Mouse (Mus musculus) thymus, adult 2 months (tissue): ENCODE data around the gene Sfta2.

Experiments
- CTCF ChIP-seq: fragments of 200-500 bp; IDR thresholded peaks from 2 replicates; pipeline ENCODE4 v1.5.1; 2012; ENCODE audit warnings: mild to moderate bottlenecking, control low read depth, low read length, moderate library complexity, borderline replicate concordance; ENCODE audit not compliant: control insufficient read depth, poor library complexity, insufficient read depth; ENCODE audit errors: extremely low read depth
- POLR2A ChIP-seq: fragments of 200-500 bp; IDR thresholded peaks from 2 replicates; pipeline ENCODE4 v1.6.1; 2012; ENCODE audit warnings: mild to moderate bottlenecking, low read length, control low read depth, moderate library complexity; ENCODE audit not compliant: control insufficient read depth, poor library complexity, insufficient read depth; ENCODE audit errors: extremely low read depth

DNA sequence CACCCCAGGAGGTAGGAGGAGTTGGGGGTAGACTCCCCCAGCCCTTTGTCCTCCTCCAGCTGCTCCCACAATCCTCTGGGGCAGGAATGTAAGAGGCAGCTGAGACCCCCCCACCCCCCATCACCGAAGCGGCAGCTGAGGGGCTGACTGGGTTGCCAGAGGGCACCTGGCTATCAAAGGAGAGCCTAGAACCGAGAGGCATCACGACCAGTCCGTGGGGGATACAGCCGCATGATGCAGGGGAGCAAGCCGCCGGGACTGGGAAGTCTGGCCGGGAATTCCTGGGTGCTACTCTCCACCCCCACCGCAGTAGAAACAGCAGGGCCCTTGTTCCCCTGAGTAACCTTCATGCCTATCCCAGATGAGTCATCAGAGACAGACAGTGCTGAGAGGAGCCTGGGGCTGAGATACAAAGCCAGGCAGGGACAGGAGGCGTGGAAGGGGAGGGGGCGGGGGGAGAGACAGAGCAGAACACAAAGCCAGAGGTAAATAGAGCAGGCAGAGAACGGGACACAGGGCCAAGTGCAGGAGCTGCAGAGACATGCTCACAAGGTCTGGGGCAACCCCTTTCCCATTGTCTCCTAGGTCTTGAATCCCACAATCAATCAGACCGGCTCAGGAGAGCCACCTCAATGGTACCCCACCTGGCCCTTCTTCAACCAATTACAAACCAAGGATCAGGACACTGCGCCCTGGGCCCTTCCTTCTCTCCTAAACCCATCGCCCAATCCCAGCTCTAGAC lies 96.6 kb downstream of the Sfta2 start:
- TF ChIP-seq CTCF, result no peak
- no peak for TF ChIP-seq POLR2A
